Mouse (Mus musculus) cerebellum, postnatal 25 days (tissue): ENCODE results near the gene Atp1b3.
"Not testable (repeated sequence)": the region's sequence is repeated elsewhere in the genome, so short reads cannot be mapped to it uniquely, and the experiment has no call there.

Source experiments
- DNase-seq, 2 experiments: peaks; one replicate each; pipeline ENCODE4 v3.0.0; 2021; ENCODE audit warnings: mixed read lengths in 2 of 2

Atp1b3 gene

GRCm38 (mm10) chr9:96363581-96364140 lies 581 bp downstream of the Atp1b3 start:
- peak; percentile 82 for DNase-seq

- no peak for DNase-seq
Observed at GRCm38 (mm10) chr9:96360056-96360455, 4.2 kb downstream of the Atp1b3 start.

GRCm38 (mm10) chr9:96353799-96354198 lies 10.4 kb downstream of the Atp1b3 start:
- peak; percentile 51 to 70 for DNase-seq

GRCm38 (mm10) chr9:96353121-96353769 lies 11.0 kb downstream of the Atp1b3 start:
- peak in 1 of 2 experiments; percentile 34 for DNase-seq

- not testable (repeated sequence) for DNase-seq
Observed at GRCm38 (mm10) chr9:96351771-96352170, 12.5 kb downstream of the Atp1b3 start.

GRCm38 (mm10) chr9:96350476-96350875 lies 13.8 kb downstream of the Atp1b3 start:
- no peak for DNase-seq

- peak; percentile 56 to 77 for DNase-seq
Observed at GRCm38 (mm10) chr9:96350010-96350409, 14.2 kb downstream of the Atp1b3 start.

GRCm38 (mm10) chr9:96348885-96349284 lies 15.4 kb downstream of the Atp1b3 start:
- no peak for DNase-seq

GRCm38 (mm10) chr9:96345750-96346149 lies 18.5 kb downstream of the Atp1b3 start:
- no peak for DNase-seq

- DNase-seq, result no peak
Observed at GRCm38 (mm10) chr9:96331146-96331545, 33.1 kb downstream of the Atp1b3 start.

GRCm38 (mm10) chr9:96328226-96328625 lies 36.0 kb downstream of the Atp1b3 start:
- peak; percentile 59 to 74 for DNase-seq

GRCm38 (mm10) chr9:96326496-96326923 lies 37.7 kb downstream of the Atp1b3 start:
- DNase-seq, result peak; percentile 86 to 89

- DNase-seq, result peak; percentile 51
Observed at GRCm38 (mm10) chr9:96324502-96324901, 39.7 kb downstream of the Atp1b3 start.

GRCm38 (mm10) chr9:96322411-96323152 lies 41.7 kb downstream of the Atp1b3 start:
- peak; percentile 74 to 78 for DNase-seq

GRCm38 (mm10) chr9:96320551-96320980 lies 43.7 kb downstream of the Atp1b3 start:
- no peak for DNase-seq

GRCm38 (mm10) chr9:96319333-96319732 lies 44.9 kb downstream of the Atp1b3 start:
- DNase-seq, result no peak

- DNase-seq, result no peak
Observed at GRCm38 (mm10) chr9:96312074-96312473, 52.2 kb downstream of the Atp1b3 start.

GRCm38 (mm10) chr9:96308816-96309215 lies 55.4 kb downstream of the Atp1b3 start:
- DNase-seq, result no peak

- DNase-seq, result no peak
Observed at GRCm38 (mm10) chr9:96299324-96300008, 64.8 kb downstream of the Atp1b3 start.

- DNase-seq, result no peak
Observed at GRCm38 (mm10) chr9:96292144-96292543, 72.1 kb downstream of the Atp1b3 start.

GRCm38 (mm10) chr9:96284916-96285315 lies 79.3 kb downstream of the Atp1b3 start:
- DNase-seq, result no peak
